Comparison of ENCODE assay signal across 10 mouse cellular contexts in the genomic region with DNA sequence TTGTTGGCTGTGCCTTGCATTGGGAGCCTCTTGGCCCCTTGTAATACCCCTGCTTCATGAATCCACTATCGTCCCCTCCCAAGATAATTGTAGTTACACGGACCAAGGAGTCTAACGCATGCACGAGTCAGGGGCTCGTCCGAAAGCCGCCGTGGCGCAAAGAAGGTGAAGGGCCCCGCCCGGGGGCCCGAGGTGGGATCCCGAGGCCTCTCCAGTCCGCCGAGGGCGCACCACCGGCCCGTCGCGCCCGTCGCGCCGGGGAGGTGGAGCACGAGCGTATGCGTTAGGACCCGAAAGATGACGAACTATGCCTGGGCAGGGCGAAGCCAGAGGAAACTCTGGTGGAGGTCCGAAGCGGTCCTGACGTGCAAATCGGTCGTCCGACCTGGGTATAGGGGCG.
DNase-seq lines count a peak whose midpoint lies in the region; ATAC-seq and TF ChIP-seq lines count a peak whose summit lies in the region.
"Had no signal": no experiment of that assay in that cellular context is flagged by ENCODE, and none has a peak within 500 bp of the region (broad histone marks: within the 10 kb centered on the region; RNA-seq: fewer than 3 reads in every experiment).

No protein-coding gene starts in this region.

- H3K27me3 ChIP-seq in heart, embryonic 12.5 days (replicated peaks): no peaks in the 10 kb centered on the region
- H3K27me3 ChIP-seq in heart, adult 2 months (ENCODE audit: control insufficient read depth, insufficient read depth, low read length): no peaks in the 10 kb centered on the region
- no peaks in the 10 kb centered on the region; the same call in 1 of the 2 replicates for H3K27me3 ChIP-seq in testis, adult 2 months (ENCODE audit: control insufficient read depth, insufficient read depth, low read length)
- no peaks in the 10 kb centered on the region for H3K27me3 ChIP-seq in liver, embryonic 15.5 days

- H3K27ac ChIP-seq in heart, embryonic 12.5 days (ENCODE audit: poor library complexity, severe bottlenecking): no peak overlapping the region
- no peak overlapping the region for H3K27ac ChIP-seq in heart, adult 2 months
- H3K27ac ChIP-seq in testis, adult 2 months (ENCODE audit: control insufficient read depth, insufficient read depth, low read depth, low read length): no peak overlapping the region
- H3K27ac ChIP-seq in liver, embryonic 15.5 days (replicated peaks): no peak overlapping the region

- H3K9ac ChIP-seq in heart, embryonic 12.5 days: no peak overlapping the region
- H3K9ac ChIP-seq in heart, adult 2 months (ENCODE audit: low read depth, low read length): no peak overlapping the region
- H3K9ac ChIP-seq in liver, embryonic 15.5 days: no peak overlapping the region

- H3K4me3 ChIP-seq in heart, embryonic 12.5 days: no peak overlapping the region
- H3K4me3 ChIP-seq in heart, adult 2 months: no peak overlapping the region
- peak overlapping the region; percentile 29; the same call in 1 of the 2 replicates for H3K4me3 ChIP-seq in testis, adult 2 months (ENCODE audit: control insufficient read depth, low read depth, low read length)
- H3K4me3 ChIP-seq in liver, embryonic 15.5 days (replicated peaks): no peak overlapping the region

- H3K36me3 ChIP-seq in heart, embryonic 12.5 days: no peaks in the 10 kb centered on the region
- no peaks in the 10 kb centered on the region for H3K36me3 ChIP-seq in heart, adult 2 months (ENCODE audit: control insufficient read depth, insufficient read depth, low read length)
- no peaks in the 10 kb centered on the region for H3K36me3 ChIP-seq in testis, adult 2 months (ENCODE audit: control insufficient read depth, insufficient read depth, low read length)
- H3K36me3 ChIP-seq in liver, embryonic 15.5 days (replicated peaks): no peaks in the 10 kb centered on the region

- no peak for TF ChIP-seq EP300 in heart, adult 2 months (IDR thresholded peaks at IDR 0.05; ENCODE audit: insufficient read depth, low read depth, low read length)

- WGBS in heart, embryonic 12.5 days: 87% methylated on average over 37 of the region's 37 CpGs
- 90% methylated on average over 37 of the region's 37 CpGs for WGBS in heart, adult 2 months
- WGBS in liver, embryonic 15.5 days (ENCODE audit: insufficient replicate concordance): 80% methylated on average over 37 of the region's 37 CpGs

- H3K4me1 ChIP-seq in heart, embryonic 12.5 days (replicated peaks): peaks cover 6% of the 10 kb centered on the region; the same call in 1 of the 2 replicates
- H3K4me1 ChIP-seq in heart, adult 2 months (ENCODE audit: control insufficient read depth, insufficient read depth, low read length): peaks cover 8% of the 10 kb centered on the region
- peaks cover 18% of the 10 kb centered on the region for H3K4me1 ChIP-seq in testis, adult 2 months (ENCODE audit: control insufficient read depth, insufficient read depth, low read length)
- H3K4me1 ChIP-seq in liver, embryonic 15.5 days (replicated peaks): no peaks in the 10 kb centered on the region

- peak; percentile 100 for ATAC-seq in heart, embryonic 12.5 days (ENCODE audit: insufficient number of reproducible peaks, low FRiP score)
- ATAC-seq in liver, embryonic 15.5 days (ENCODE audit: insufficient read depth): peak; percentile 100

- TF ChIP-seq POLR2A in heart, adult 2 months (IDR thresholded peaks at IDR 0.05; ENCODE audit: insufficient read depth, low read depth, low read length): no peak
- no peak for TF ChIP-seq POLR2A in testis, adult 2 months (IDR thresholded peaks at IDR 0.05; ENCODE audit: control insufficient read depth, low read depth, low read length)

- TF ChIP-seq CTCF in heart, adult 2 months (IDR thresholded peaks at IDR 0.05): no peak
- TF ChIP-seq CTCF in testis, adult 2 months (IDR thresholded peaks at IDR 0.05; ENCODE audit: control insufficient read depth, insufficient read depth, insufficient replicate concordance, low read depth, low read length): no peak

- DNase-seq in heart, adult 2 months: no peak
- DNase-seq in testis, postnatal 14 days (ENCODE audit: low spot score): no peak
- DNase-seq in layer of hippocampus, adult 9-10 months (ENCODE audit: low spot score): no peak
- no peak for DNase-seq in urinary bladder, postnatal 4 days (ENCODE audit: low spot score in 2 of 2)
- no peak for DNase-seq in left cerebral cortex, adult 8-10 months (ENCODE audit: low spot score in 2 of 2)
- DNase-seq: adrenal gland, postnatal 25 days; kidney, postnatal 25 days had no signal

- intact Hi-C loops in heart, adult 2 months (cut with DNase I): loop anchor here (5.0 kb wide), 1 partner anchor 37 kb away; no protein-coding TSS in a partner anchor

- peaks cover 30% of the 10 kb centered on the region for H3K9me3 ChIP-seq in heart, embryonic 12.5 days (replicated peaks)
- 0 out of 2 replicates have a peak, but pooled peaks cover 3% of the 10 kb centered on the region for H3K9me3 ChIP-seq in liver, embryonic 15.5 days (replicated peaks)

- H3K79me2 ChIP-seq in heart, adult 2 months (replicated peaks; ENCODE audit: control insufficient read depth, insufficient read depth, low read length): no peaks in the 10 kb centered on the region

- no peak overlapping the region for H3K4me2 ChIP-seq in heart, embryonic 12.5 days
- H3K4me2 ChIP-seq in liver, embryonic 15.5 days: no peak overlapping the region
